Mouse (Mus musculus): ENCODE results near the gene Eid1. TPM values are rescaled to one million over a fixed set of nuclear protein-coding genes. Genes with fewer than 3 reads are reported as not detected.

Eid1 gene
- 216 and 224 TPM in 2 replicates for polyA plus RNA-seq (2016; fragmentation: Nextera tagmentation; extraction: Ambion mirVana)

- peak within 1 kb of the TSS; percentile 85 for H3K4me2 ChIP-seq
- under 1% methylated on average over 61 of the region's 79 CpGs for WGBS
- H3K4me1 ChIP-seq (replicated peaks) = peaks cover 8% of the 10 kb centered on the region
- ATAC-seq (ENCODE audit: insufficient number of reproducible peaks, low FRiP score) = peak; percentile 88
- H3K9me3 ChIP-seq (replicated peaks) = 0 out of 2 replicates have a peak, but pooled peaks cover 3% of the 10 kb centered on the region
- H3K4me3 ChIP-seq = peak within 1 kb of the TSS; percentile 86
- H3K27me3 ChIP-seq (replicated peaks) = no peaks in the 10 kb centered on the region
- no peaks in the 10 kb centered on the region for H3K36me3 ChIP-seq
- H3K9ac ChIP-seq = peak within 1 kb of the TSS; percentile 74
- peak within 1 kb of the TSS; percentile 90 for H3K27ac ChIP-seq (ENCODE audit: poor library complexity, severe bottlenecking)
Measured at GRCm38 (mm10) chr2:125672957-125673631, at the start of gene Eid1. Eid1 (plus strand) TSS chr2:125673095.

GRCm38 (mm10) chr2:125623211-125623610, 49.7 kb upstream of the Eid1 start:
- 0 out of 2 replicates have a peak overlapping the region, but pooled peaks have one; percentile 94 for H3K4me3 ChIP-seq
- no peak overlapping the region for H3K9ac ChIP-seq

GRCm38 (mm10) chr2:125624127-125624685, 48.7 kb upstream of the Eid1 start:
- H3K36me3 ChIP-seq = peaks cover 15% of the 10 kb centered on the region
- H3K4me3 ChIP-seq = peak overlapping the region; percentile 94
- H3K27ac ChIP-seq (ENCODE audit: poor library complexity, severe bottlenecking) = no peak overlapping the region
- H3K4me1 ChIP-seq (replicated peaks) = peaks cover 27% of the 10 kb centered on the region
- peak overlapping the region; percentile 88 for H3K9ac ChIP-seq
- H3K27me3 ChIP-seq (replicated peaks) = no peaks in the 10 kb centered on the region
- no peak for ATAC-seq (ENCODE audit: insufficient number of reproducible peaks, low FRiP score)
- no peaks in the 10 kb centered on the region for H3K9me3 ChIP-seq (replicated peaks)
- peak overlapping the region; percentile 70 for H3K4me2 ChIP-seq
- 12% methylated on average over 9 of the region's 9 CpGs for WGBS

More at GRCm38 (mm10) chr2:125623211-125623610, 49.7 kb upstream of the Eid1 start:
- no peaks in the 10 kb centered on the region for H3K9me3 ChIP-seq (replicated peaks)
- no peaks in the 10 kb centered on the region for H3K27me3 ChIP-seq (replicated peaks)
- H3K4me2 ChIP-seq = peak overlapping the region; percentile 70
- ATAC-seq (ENCODE audit: insufficient number of reproducible peaks, low FRiP score) = no peak
- WGBS = 89% methylated on average over 15 of the region's 15 CpGs
- no peak overlapping the region for H3K27ac ChIP-seq (ENCODE audit: poor library complexity, severe bottlenecking)
- peaks cover 20% of the 10 kb centered on the region for H3K4me1 ChIP-seq (replicated peaks)
- H3K36me3 ChIP-seq = peaks cover 22% of the 10 kb centered on the region

GRCm38 (mm10) chr2:125624837-125625351, 48.0 kb upstream of the Eid1 start, which contains the start of gene Cep152:
Cep152 (minus strand) TSS chr2:125625113.
- Histone ChIP-seq H3K4me1 (replicated peaks) (peaks cover 27% of the 10 kb centered on the region), H3K4me3 (peak within 1 kb of the TSS; percentile 94), H3K27me3 (replicated peaks) (no peaks in the 10 kb centered on the region), H3K27ac (ENCODE audit: poor library complexity, severe bottlenecking) (peak within 1 kb of the TSS; percentile 34; the same call in 1 of the 2 replicates), H3K9me3 (replicated peaks) (no peaks in the 10 kb centered on the region), H3K4me2 (peak within 1 kb of the TSS; percentile 70), H3K9ac (peak within 1 kb of the TSS; percentile 88), H3K36me3 (peaks cover 8% of the 10 kb centered on the region)
- peak; percentile 99 for ATAC-seq (ENCODE audit: insufficient number of reproducible peaks, low FRiP score)
- WGBS = under 1% methylated on average over 50 of the region's 50 CpGs

GRCm38 (mm10) chr2:125626536-125626935, 46.4 kb upstream of the Eid1 start:
- Histone ChIP-seq H3K4me3 (no peak overlapping the region), H3K4me2 (no peak overlapping the region), H3K9ac (no peak overlapping the region), H3K27me3 (replicated peaks) (no peaks in the 10 kb centered on the region), H3K9me3 (replicated peaks) (no peaks in the 10 kb centered on the region), H3K27ac (ENCODE audit: poor library complexity, severe bottlenecking) (no peak overlapping the region), H3K4me1 (replicated peaks) (peaks cover 31% of the 10 kb centered on the region), H3K36me3 (no peaks in the 10 kb centered on the region)
- 83% methylated on average over 4 of the region's 4 CpGs for WGBS
- ATAC-seq (ENCODE audit: insufficient number of reproducible peaks, low FRiP score) = no peak

GRCm38 (mm10) chr2:125628487-125628886, 44.4 kb upstream of the Eid1 start:
- Histone ChIP-seq H3K36me3 (no peaks in the 10 kb centered on the region), H3K27ac (ENCODE audit: poor library complexity, severe bottlenecking) (peak overlapping the region; percentile 60), H3K9me3 (replicated peaks) (no peaks in the 10 kb centered on the region), H3K27me3 (replicated peaks) (no peaks in the 10 kb centered on the region), H3K4me2 (peak overlapping the region; percentile 13; the same call in 1 of the 2 replicates), H3K4me1 (replicated peaks) (peaks cover 26% of the 10 kb centered on the region), H3K9ac (no peak overlapping the region), H3K4me3 (no peak overlapping the region)
- ATAC-seq (ENCODE audit: insufficient number of reproducible peaks, low FRiP score) = no peak
- 52% methylated on average over 6 of the region's 6 CpGs for WGBS

GRCm38 (mm10) chr2:125630010-125630409, 42.9 kb upstream of the Eid1 start:
- Histone ChIP-seq H3K4me2 (peak overlapping the region; percentile 2; the same call in 1 of the 2 replicates), H3K4me1 (replicated peaks) (peaks cover 18% of the 10 kb centered on the region), H3K9me3 (replicated peaks) (no peaks in the 10 kb centered on the region), H3K27me3 (replicated peaks) (no peaks in the 10 kb centered on the region), H3K27ac (ENCODE audit: poor library complexity, severe bottlenecking) (peak overlapping the region; percentile 71), H3K9ac (no peak overlapping the region), H3K36me3 (no peaks in the 10 kb centered on the region), H3K4me3 (no peak overlapping the region)
- 70% methylated on average over 2 of the region's 2 CpGs for WGBS
- no peak for ATAC-seq (ENCODE audit: insufficient number of reproducible peaks, low FRiP score)

GRCm38 (mm10) chr2:125637331-125637730, 35.6 kb upstream of the Eid1 start:
- Histone ChIP-seq H3K4me1 (replicated peaks) (no peaks in the 10 kb centered on the region), H3K4me3 (no peak overlapping the region), H3K9me3 (replicated peaks) (no peaks in the 10 kb centered on the region), H3K36me3 (no peaks in the 10 kb centered on the region), H3K27me3 (replicated peaks) (no peaks in the 10 kb centered on the region), H3K9ac (no peak overlapping the region), H3K4me2 (no peak overlapping the region), H3K27ac (ENCODE audit: poor library complexity, severe bottlenecking) (no peak overlapping the region)
- WGBS = 79% methylated on average over 7 of the region's 7 CpGs
- ATAC-seq (ENCODE audit: insufficient number of reproducible peaks, low FRiP score) = no peak

- peaks cover 7% of the 10 kb centered on the region; the same call in 1 of the 2 replicates for H3K4me1 ChIP-seq (replicated peaks)
- WGBS = 84% methylated on average over 6 of the region's 6 CpGs
- no peak for ATAC-seq (ENCODE audit: insufficient number of reproducible peaks, low FRiP score)
Measured at GRCm38 (mm10) chr2:125644912-125645311, 28.0 kb upstream of the Eid1 start.

GRCm38 (mm10) chr2:125650038-125650437, 22.9 kb upstream of the Eid1 start:
- Histone ChIP-seq H3K4me2 (no peak overlapping the region), H3K27ac (ENCODE audit: poor library complexity, severe bottlenecking) (no peak overlapping the region), H3K9me3 (replicated peaks) (no peaks in the 10 kb centered on the region), H3K4me3 (no peak overlapping the region), H3K27me3 (replicated peaks) (no peaks in the 10 kb centered on the region), H3K36me3 (no peaks in the 10 kb centered on the region), H3K9ac (no peak overlapping the region), H3K4me1 (replicated peaks) (no peaks in the 10 kb centered on the region; the same call in 1 of the 2 replicates)
- no peak for ATAC-seq (ENCODE audit: insufficient number of reproducible peaks, low FRiP score)
- WGBS = 86% methylated on average over 5 of the region's 5 CpGs

More at GRCm38 (mm10) chr2:125644912-125645311, 28.0 kb upstream of the Eid1 start:
- Histone ChIP-seq H3K36me3 (no peaks in the 10 kb centered on the region), H3K27ac (ENCODE audit: poor library complexity, severe bottlenecking) (no peak overlapping the region), H3K4me3 (no peak overlapping the region), H3K9ac (no peak overlapping the region), H3K27me3 (replicated peaks) (no peaks in the 10 kb centered on the region), H3K9me3 (replicated peaks) (no peaks in the 10 kb centered on the region), H3K4me2 (no peak overlapping the region)

GRCm38 (mm10) chr2:125650742-125651352, 22.0 kb upstream of the Eid1 start:
- Histone ChIP-seq H3K9me3 (replicated peaks) (no peaks in the 10 kb centered on the region), H3K9ac (no peak overlapping the region), H3K4me2 (no peak overlapping the region), H3K27ac (ENCODE audit: poor library complexity, severe bottlenecking) (no peak overlapping the region), H3K36me3 (no peaks in the 10 kb centered on the region), H3K4me3 (no peak overlapping the region), H3K27me3 (replicated peaks) (no peaks in the 10 kb centered on the region), H3K4me1 (replicated peaks) (no peaks in the 10 kb centered on the region; the same call in 1 of the 2 replicates)
- no peak for ATAC-seq (ENCODE audit: insufficient number of reproducible peaks, low FRiP score)
- WGBS = 85% methylated on average over 14 of the region's 14 CpGs

Data from heart, embryonic 12.5 days (tissue).